Mouse (Mus musculus) megakaryocyte, embryonic 14.5 days (primary cell): Measurements from ENCODE around the gene Vav2. TPM values are rescaled to one million over a fixed set of nuclear protein-coding genes. Genes with fewer than 3 reads are reported as not detected.

Experiments
- H3K27me3 ChIP-seq: replicated peaks from 2 replicates; pipeline ENCODE3; 2012; ENCODE audit warnings: inconsistent platforms
- H3K36me3 ChIP-seq: replicated peaks from 2 replicates; pipeline ENCODE3; 2012; ENCODE audit warnings: low read length, inconsistent platforms, mixed read lengths
- H3K4me1 ChIP-seq: 2 replicates; pipeline ENCODE4 v1.6.1; 2012; ENCODE audit warnings: inconsistent platforms
- H3K4me3 ChIP-seq: replicated peaks from 2 replicates; pipeline ENCODE3; 2012; ENCODE audit warnings: moderate library complexity, mild to moderate bottlenecking, inconsistent platforms
- H3K9me3 ChIP-seq: 2 replicates; pipeline ENCODE4 v1.6.1; 2012; ENCODE audit warnings: inconsistent platforms
- FLI1 ChIP-seq: IDR thresholded peaks from 2 replicates; pipeline ENCODE4 v1.6.1; 2012; ENCODE audit warnings: low read length, inconsistent platforms, mixed read lengths
- GATA1 ChIP-seq: IDR thresholded peaks from 3 replicates; pipeline ENCODE4 v1.6.1; 2012; ENCODE audit warnings: mixed read lengths, low read length, inconsistent platforms, borderline replicate concordance
- polyA plus RNA-seq: library from polyadenylated mRNA; stranded (reverse); fragments of >175 nt; gene quantifications from 2 replicates; pipeline ENCODE4 v1.2.3, GENCODE M21; 2012; ENCODE audit warnings: low replicate concordance; ENCODE audit not compliant: insufficient read depth

Vav2 gene
- polyA plus RNA-seq, 1 experiment: 5.5 TPM

DNA sequence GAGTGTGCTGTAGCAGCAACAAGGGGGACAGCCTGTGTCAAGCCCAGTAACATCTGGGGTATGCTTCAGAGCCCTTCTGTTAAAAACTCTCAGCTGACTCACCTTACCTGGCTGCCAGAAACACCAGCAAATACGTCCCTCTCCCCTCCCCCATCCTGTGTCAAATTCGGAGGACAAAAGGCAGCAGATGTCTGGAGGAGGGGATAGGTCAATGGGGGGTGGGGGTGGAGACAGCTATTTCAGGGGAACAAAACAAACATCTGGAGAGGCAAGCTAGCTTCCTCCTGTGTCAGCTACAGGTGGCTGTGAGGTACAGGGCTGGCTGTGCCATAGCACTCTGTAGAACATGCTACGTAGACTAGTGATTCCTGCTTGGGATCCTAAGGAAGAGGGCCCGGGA, 49.0 kb downstream of the Vav2 start:
- H3K9me3 ChIP-seq: no peaks in the 10 kb centered on the region
- TF ChIP-seq FLI1 (no peak), GATA1 (no peak)
- H3K27me3 ChIP-seq: peaks cover 24% of the 10 kb centered on the region
- H3K4me1 ChIP-seq: peaks cover 25% of the 10 kb centered on the region
- no peaks in the 10 kb centered on the region for H3K36me3 ChIP-seq
- no peak overlapping the region for H3K4me3 ChIP-seq

DNA sequence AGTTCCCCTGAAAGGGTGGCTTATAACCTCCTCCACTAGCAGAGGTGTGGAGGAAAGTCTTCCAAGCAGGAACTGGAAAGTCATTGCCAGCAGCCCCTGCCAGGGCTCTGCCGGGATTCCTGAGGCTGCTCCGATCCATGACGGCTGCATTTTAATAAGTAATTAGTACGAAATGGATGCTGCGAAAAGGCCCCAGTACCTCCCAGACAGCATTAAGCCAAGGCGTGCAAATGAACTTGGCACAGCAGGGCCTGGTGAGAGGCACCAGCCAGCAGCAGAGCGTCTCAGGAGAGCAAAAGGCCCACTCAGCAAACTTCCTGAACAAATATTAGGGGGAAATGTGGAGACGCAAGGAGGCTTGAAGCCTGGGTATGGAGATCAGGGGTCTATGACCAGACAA, 49.7 kb downstream of the Vav2 start:
- no peak overlapping the region for H3K4me3 ChIP-seq
- no peaks in the 10 kb centered on the region for H3K36me3 ChIP-seq
- H3K4me1 ChIP-seq: peaks cover 25% of the 10 kb centered on the region
- no peak for TF ChIP-seq FLI1
- TF ChIP-seq GATA1: no peak
- peaks cover 25% of the 10 kb centered on the region for H3K27me3 ChIP-seq
- H3K9me3 ChIP-seq: no peaks in the 10 kb centered on the region

DNA sequence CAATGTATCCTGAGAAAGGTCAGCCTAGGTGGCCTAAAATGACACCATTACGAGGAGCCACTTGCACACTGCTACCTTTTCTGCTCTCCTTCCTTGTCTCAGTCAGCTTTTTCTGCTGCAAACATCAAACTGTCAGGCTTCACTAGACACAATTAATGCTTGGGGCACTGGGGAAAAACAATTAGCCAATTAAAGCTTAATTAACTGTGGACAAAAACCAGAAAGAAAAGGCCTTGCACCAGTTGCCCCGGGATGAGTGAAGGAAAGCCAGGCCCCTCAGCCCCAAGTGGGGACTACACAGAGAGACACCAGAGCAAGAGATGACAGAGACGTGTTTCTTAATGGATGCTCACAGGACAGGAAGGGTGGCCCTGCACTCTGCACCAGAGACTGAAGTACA, 51.7 kb downstream of the Vav2 start:
- Histone ChIP-seq H3K4me1 (peaks cover 16% of the 10 kb centered on the region), H3K4me3 (no peak overlapping the region), H3K9me3 (no peaks in the 10 kb centered on the region), H3K36me3 (no peaks in the 10 kb centered on the region), H3K27me3 (peaks cover 38% of the 10 kb centered on the region)
- TF ChIP-seq GATA1 (no peak), FLI1 (no peak)

DNA sequence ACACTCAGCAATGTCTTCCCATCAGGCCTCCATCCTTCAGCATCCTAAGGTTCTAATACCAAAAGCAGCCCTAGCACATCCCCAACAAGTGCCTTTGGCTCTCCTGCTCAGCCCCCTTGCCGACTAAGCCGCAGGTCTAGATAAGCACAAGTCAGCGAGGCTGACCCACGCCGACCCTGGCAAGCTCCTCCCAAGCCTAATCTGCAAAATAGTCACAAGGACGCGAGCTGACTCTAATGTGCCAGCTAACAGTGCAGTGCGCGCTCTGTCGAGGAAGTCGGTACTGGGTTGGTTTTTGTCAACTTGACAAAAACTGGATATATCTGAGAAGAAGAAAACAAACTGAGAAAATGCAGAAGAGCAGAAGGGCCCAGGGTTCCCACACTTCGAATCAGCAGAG, 53.5 kb downstream of the Vav2 start:
- Histone ChIP-seq H3K4me3 (no peak overlapping the region), H3K4me1 (peaks cover 16% of the 10 kb centered on the region)

DNA sequence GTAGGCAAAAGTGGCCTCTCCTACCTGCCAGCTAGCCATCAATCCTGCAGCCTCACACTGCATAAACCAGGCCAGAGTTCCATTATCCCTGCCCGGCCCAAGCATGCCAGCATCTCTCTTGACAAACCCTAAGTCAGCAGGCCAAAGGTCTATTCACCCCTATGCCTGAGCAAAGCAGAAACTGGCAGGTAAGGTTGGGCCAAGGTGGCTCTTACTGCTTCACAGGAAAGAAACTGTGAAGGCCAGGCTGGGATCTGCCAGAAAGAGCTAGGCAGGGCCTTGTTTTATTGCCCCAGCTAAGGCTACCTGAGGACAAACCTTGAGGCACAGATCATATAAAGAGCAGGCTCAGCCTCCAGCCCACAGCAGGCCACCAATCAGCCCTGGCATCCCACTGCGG, 55.4 kb downstream of the Vav2 start:
- H3K36me3 ChIP-seq: no peaks in the 10 kb centered on the region
- no peak for TF ChIP-seq GATA1
- no peak for TF ChIP-seq FLI1
- no peaks in the 10 kb centered on the region for H3K9me3 ChIP-seq
- no peak overlapping the region for H3K4me3 ChIP-seq
- peaks cover 43% of the 10 kb centered on the region for H3K27me3 ChIP-seq
- H3K4me1 ChIP-seq: peaks cover 14% of the 10 kb centered on the region

More for the DNA sequence above, 53.5 kb downstream of the Vav2 start:
- Histone ChIP-seq H3K9me3 (no peaks in the 10 kb centered on the region), H3K36me3 (no peaks in the 10 kb centered on the region), H3K27me3 (peaks cover 34% of the 10 kb centered on the region)
- TF ChIP-seq FLI1 (no peak), GATA1 (no peak)

DNA sequence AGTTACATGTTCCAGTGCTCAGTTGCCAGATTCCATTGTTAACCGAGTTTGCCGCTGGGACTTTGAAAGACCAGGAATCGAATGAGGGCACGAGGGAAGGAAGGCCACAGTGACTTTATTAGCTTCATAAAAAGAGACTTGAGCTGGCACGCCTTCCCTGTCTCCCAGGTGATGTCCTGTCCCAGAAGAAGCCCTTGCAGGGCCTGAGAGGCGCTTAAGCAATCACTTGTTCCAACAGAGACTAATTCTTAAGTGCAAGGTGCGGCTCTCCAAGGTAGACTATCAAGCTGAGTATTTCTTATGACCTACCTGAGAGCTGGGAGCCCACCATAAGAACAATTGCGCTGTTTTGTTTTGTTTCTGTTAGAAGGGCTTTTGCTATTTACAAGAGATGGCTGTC, 57.9 kb downstream of the Vav2 start:
- no peaks in the 10 kb centered on the region for H3K9me3 ChIP-seq
- no peaks in the 10 kb centered on the region for H3K36me3 ChIP-seq
- no peak overlapping the region for H3K4me3 ChIP-seq
- peaks cover 8% of the 10 kb centered on the region; the same call in 1 of the 2 replicates for H3K4me1 ChIP-seq
- H3K27me3 ChIP-seq: peaks cover 48% of the 10 kb centered on the region
- no peak for TF ChIP-seq FLI1
- TF ChIP-seq GATA1: no peak

DNA sequence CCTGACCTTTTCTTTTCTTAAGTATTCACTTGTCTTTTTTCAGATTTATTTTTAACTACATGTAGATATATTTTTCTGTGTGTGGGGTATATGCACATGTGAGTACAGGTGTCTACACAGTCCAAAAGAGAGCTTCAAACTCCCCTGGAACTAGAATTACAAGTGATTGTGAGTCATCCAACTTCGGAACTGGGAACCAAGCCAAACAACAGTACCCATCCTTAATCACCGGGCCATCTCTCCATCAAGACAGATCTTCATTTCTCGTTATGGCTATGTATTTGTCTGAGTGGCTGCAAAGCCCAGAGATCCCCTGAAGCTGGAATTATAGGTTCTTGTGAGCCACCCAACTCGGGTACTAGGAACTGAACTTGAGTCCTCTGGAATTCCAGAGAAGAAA, 61.5 kb downstream of the Vav2 start:
- peaks cover 3% of the 10 kb centered on the region; the same call in 1 of the 2 replicates for H3K4me1 ChIP-seq
- no peak for TF ChIP-seq GATA1
- TF ChIP-seq FLI1: no peak
- no peak overlapping the region for H3K4me3 ChIP-seq
- no peaks in the 10 kb centered on the region for H3K9me3 ChIP-seq
- H3K27me3 ChIP-seq: peaks cover 47% of the 10 kb centered on the region
- no peaks in the 10 kb centered on the region for H3K36me3 ChIP-seq

DNA sequence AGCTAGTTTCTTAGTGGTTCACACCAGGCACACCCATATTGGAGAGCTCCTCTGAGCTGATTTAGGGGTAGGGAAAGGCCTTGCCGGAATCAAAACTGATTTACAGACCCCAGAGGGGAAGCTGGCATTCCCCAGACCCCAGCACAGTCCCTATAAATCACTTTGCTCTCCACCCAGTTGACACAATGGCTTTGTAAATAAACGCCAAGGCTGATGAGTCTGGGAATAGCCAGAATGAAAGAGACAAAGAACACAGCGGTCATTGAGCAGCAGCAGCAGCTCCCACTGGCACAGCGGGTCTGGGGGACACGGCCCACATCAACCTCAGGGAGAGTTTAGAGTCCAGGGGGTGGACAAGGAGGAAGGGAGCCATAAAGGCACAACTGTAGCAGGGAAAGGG, 65.0 kb downstream of the Vav2 start:
- H3K36me3 ChIP-seq: no peaks in the 10 kb centered on the region
- no peaks in the 10 kb centered on the region for H3K9me3 ChIP-seq
- H3K27me3 ChIP-seq: peaks cover 39% of the 10 kb centered on the region
- no peak for TF ChIP-seq FLI1
- no peak for TF ChIP-seq GATA1
- H3K4me1 ChIP-seq: no peaks in the 10 kb centered on the region; the same call in 1 of the 2 replicates
- no peak overlapping the region for H3K4me3 ChIP-seq

DNA sequence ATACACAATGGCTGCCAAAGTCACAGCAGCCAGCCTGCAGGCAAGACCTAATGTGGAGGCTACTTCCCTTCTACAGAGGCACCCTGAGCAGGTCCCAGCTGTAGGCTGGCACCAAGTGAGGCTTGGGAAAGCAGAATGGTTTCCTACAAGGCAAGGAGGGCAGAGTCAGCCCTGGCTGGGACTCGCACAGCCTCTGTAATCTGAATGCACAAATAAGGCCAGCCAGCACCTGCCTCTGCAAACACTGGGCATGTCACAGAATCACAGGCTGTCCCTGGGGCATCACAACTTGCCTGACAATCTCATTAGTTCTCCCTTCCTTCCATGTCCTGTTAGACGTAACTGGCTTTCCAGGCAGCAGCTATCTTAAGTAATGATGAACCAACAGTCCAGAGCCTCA, 68.4 kb downstream of the Vav2 start:
- Histone ChIP-seq H3K27me3 (peaks cover 35% of the 10 kb centered on the region), H3K36me3 (no peaks in the 10 kb centered on the region), H3K4me3 (no peak overlapping the region), H3K4me1 (peaks cover 4% of the 10 kb centered on the region; the same call in 1 of the 2 replicates), H3K9me3 (no peaks in the 10 kb centered on the region)
- no peak for TF ChIP-seq GATA1
- no peak for TF ChIP-seq FLI1

DNA sequence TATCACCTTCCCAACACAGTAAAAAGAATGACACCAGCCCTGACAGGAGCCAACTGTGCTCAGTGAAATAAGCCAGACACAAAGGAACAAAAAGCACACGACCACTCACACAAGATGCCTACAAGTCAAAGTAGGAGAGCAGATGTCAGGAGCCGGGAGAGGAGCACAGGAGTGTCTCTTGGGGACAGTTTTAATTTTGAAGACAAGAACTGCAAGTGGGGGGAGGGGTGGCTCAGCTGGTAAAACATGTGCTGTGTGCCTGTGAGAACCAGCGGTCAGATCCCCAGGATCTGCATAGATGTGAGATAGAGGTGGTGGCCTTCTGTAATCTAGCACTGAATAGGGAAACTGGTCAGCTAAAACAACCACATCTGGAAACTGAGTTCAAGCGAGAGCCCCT, 71.1 kb downstream of the Vav2 start:
- peaks cover 4% of the 10 kb centered on the region; the same call in 1 of the 2 replicates for H3K4me1 ChIP-seq
- peaks cover 4% of the 10 kb centered on the region for H3K36me3 ChIP-seq

More for the DNA sequence above, 71.1 kb downstream of the Vav2 start:
- Histone ChIP-seq H3K9me3 (peaks cover 11% of the 10 kb centered on the region), H3K27me3 (peaks cover 30% of the 10 kb centered on the region), H3K4me3 (no peak overlapping the region)
- TF ChIP-seq FLI1 (no peak), GATA1 (no peak)
